ENCODE assay signal across 22 mouse cellular contexts in the genomic region with DNA sequence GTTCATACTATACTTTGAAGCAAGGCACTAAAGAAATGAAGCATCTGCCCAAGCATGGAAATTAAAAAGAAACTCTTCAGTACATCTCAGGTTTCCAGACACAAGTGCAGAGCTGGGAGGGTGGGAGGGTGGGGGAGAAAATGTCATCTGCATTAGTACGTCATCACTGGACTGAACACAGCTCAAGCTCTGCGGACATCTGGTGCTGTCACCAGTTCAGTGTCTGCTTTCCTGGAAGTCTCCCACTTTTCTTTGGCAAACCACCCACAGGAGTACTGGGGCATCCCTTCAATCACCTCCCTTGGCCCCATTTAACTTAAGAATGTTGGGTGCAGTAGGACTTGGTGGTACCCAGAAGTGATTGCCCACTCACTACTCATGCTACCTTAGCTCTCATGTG. TPM values are rescaled to one million over a fixed set of nuclear protein-coding genes. Genes with fewer than 3 reads are reported as not detected.
DNase-seq lines count a peak whose midpoint lies in the region; ATAC-seq and TF ChIP-seq lines count a peak whose summit lies in the region.
"Had no signal": no experiment of that assay in that cellular context is flagged by ENCODE, and none has a peak within 500 bp of the region (broad histone marks: within the 10 kb centered on the region; RNA-seq: fewer than 3 reads in every experiment).

No protein-coding gene starts in this region.

- 67% methylated on average over 2 of the region's 2 CpGs for WGBS in forebrain, embryonic 15.5 days
- 62% methylated on average over 2 of the region's 2 CpGs for WGBS in forebrain, embryonic 16.5 days

- no peaks in the 10 kb centered on the region for H3K9me3 ChIP-seq in forebrain, embryonic 15.5 days
- no peaks in the 10 kb centered on the region for H3K9me3 ChIP-seq in forebrain, embryonic 16.5 days (ENCODE audit: control insufficient read depth, low read length)
- H3K9me3 ChIP-seq: forebrain, embryonic 10.5 days; hindbrain, embryonic 12.5 days; limb, embryonic 12.5 days; liver, embryonic 12.5 days; midbrain, embryonic 12.5 days; neural tube, embryonic 15.5 days; stomach, embryonic 15.5 days had no signal

- H3K27me3 ChIP-seq in forebrain, embryonic 15.5 days, result no peaks in the 10 kb centered on the region
- no peaks in the 10 kb centered on the region for H3K27me3 ChIP-seq in forebrain, embryonic 16.5 days (replicated peaks; ENCODE audit: control insufficient read depth, insufficient read depth, low read length)
- H3K27me3 ChIP-seq: hindbrain, embryonic 12.5 days; limb, embryonic 12.5 days; liver, embryonic 12.5 days; midbrain, embryonic 12.5 days; neural tube, embryonic 15.5 days; stomach, embryonic 15.5 days had no signal

- peaks cover 8% of the 10 kb centered on the region; the same call in 1 of the 2 replicates for H3K4me1 ChIP-seq in forebrain, embryonic 15.5 days
- H3K4me1 ChIP-seq in forebrain, embryonic 16.5 days (replicated peaks; ENCODE audit: control insufficient read depth, insufficient read depth, low read length), result peaks cover 7% of the 10 kb centered on the region
- H3K4me1 ChIP-seq: forebrain, embryonic 10.5 days; hindbrain, embryonic 12.5 days; limb, embryonic 12.5 days; stomach, embryonic 15.5 days had no signal

- TF ChIP-seq CTCF in layer of hippocampus, adult 2 months (conservative IDR thresholded peaks at IDR 0.05), result no peak

- no peaks in the 10 kb centered on the region for H3K36me3 ChIP-seq in forebrain, embryonic 15.5 days
- H3K36me3 ChIP-seq in forebrain, embryonic 16.5 days (ENCODE audit: control insufficient read depth, insufficient read depth), result no peaks in the 10 kb centered on the region
- H3K36me3 ChIP-seq: forebrain, embryonic 10.5 days; hindbrain, embryonic 12.5 days; limb, embryonic 12.5 days; liver, embryonic 12.5 days; midbrain, embryonic 12.5 days; neural tube, embryonic 15.5 days; stomach, embryonic 15.5 days had no signal

- peak; percentile 33 for DNase-seq in cerebellum, adult 11-12 months
- no peak for DNase-seq in cerebellum, postnatal 25 days
- DNase-seq in layer of hippocampus, adult 2 months (ENCODE audit: low spot score in 2 of 2), result no peak
- no peak for DNase-seq in layer of hippocampus, adult 9-11 months
- DNase-seq in skeletal muscle tissue, adult 2 months (ENCODE audit: low read depth, low spot score), result peak; percentile 67
- DNase-seq: adrenal gland, postnatal 10 days; kidney, adult 11 months; right cerebral cortex, adult 18-20 months; right cerebral cortex, postnatal 4 days; thymus, adult 18-20 months; thymus, postnatal 36 days had no signal

- no peak overlapping the region for H3K27ac ChIP-seq in forebrain, embryonic 15.5 days (replicated peaks)
- no peak overlapping the region for H3K27ac ChIP-seq in forebrain, embryonic 16.5 days (ENCODE audit: low read length)
- peak overlapping the region; percentile 70 for H3K27ac ChIP-seq in layer of hippocampus, adult 2 months
- H3K27ac ChIP-seq: forebrain, embryonic 10.5 days; heart, adult 2 months; hindbrain, embryonic 12.5 days; kidney, postnatal 0 days; limb, embryonic 12.5 days; liver, embryonic 12.5 days; midbrain, embryonic 12.5 days; stomach, embryonic 15.5 days had no signal

- no peak overlapping the region for H3K9ac ChIP-seq in forebrain, embryonic 15.5 days (replicated peaks)
- H3K9ac ChIP-seq in forebrain, embryonic 16.5 days (replicated peaks; ENCODE audit: low read depth, low read length), result no peak overlapping the region
- H3K9ac ChIP-seq: hindbrain, embryonic 12.5 days; limb, embryonic 12.5 days; liver, embryonic 12.5 days; midbrain, embryonic 12.5 days; neural tube, embryonic 15.5 days; stomach, embryonic 15.5 days had no signal

- ATAC-seq in forebrain, embryonic 15.5 days (replicated peaks), result 0 out of 2 replicates have a peak, but pooled peaks have one; percentile 11
- ATAC-seq in forebrain, embryonic 16.5 days, result no peak
- ATAC-seq: liver, embryonic 12.5 days had no signal

- H3K4me2 ChIP-seq in forebrain, embryonic 15.5 days (replicated peaks), result no peak overlapping the region
- no peak overlapping the region for H3K4me2 ChIP-seq in forebrain, embryonic 16.5 days (ENCODE audit: low read length)
- H3K4me2 ChIP-seq: hindbrain, embryonic 12.5 days; limb, embryonic 12.5 days; liver, embryonic 12.5 days; midbrain, embryonic 12.5 days; neural tube, embryonic 15.5 days; stomach, embryonic 15.5 days had no signal

- H3K4me3 ChIP-seq in forebrain, embryonic 15.5 days, result no peak overlapping the region
- H3K4me3 ChIP-seq in forebrain, embryonic 16.5 days (replicated peaks; ENCODE audit: low read length), result no peak overlapping the region
- no peak overlapping the region; the same call in 1 of the 2 replicates for H3K4me3 ChIP-seq in layer of hippocampus, adult 2 months
- H3K4me3 ChIP-seq: forebrain, embryonic 10.5 days; heart, adult 2 months; hindbrain, embryonic 12.5 days; limb, embryonic 12.5 days; liver, embryonic 12.5 days; midbrain, embryonic 12.5 days; neural tube, embryonic 15.5 days; stomach, embryonic 15.5 days had no signal

RNA-seq across cellular contexts. Expression of gene Atp8a1, which starts 22.6 kb away (rescaled TPM):
- polyA plus RNA-seq in forebrain, embryonic 15.5 days (2015; fragmentation: Nextera tagmentation; extraction: Ambion mirVana), result 30.1 and 35.8 TPM in 2 replicates
- 41.5 and 43.7 TPM in 2 replicates for polyA plus RNA-seq in forebrain, embryonic 16.5 days (2015; fragmentation: Nextera tagmentation; extraction: Ambion mirVana)
- 100 to 1,000 TPM; 175 to 184 TPM for total RNA-seq in layer of hippocampus, adult 2 months (2021)

Comparison
In these comparisons a context has a peak if more than half of its experiments do, and no peak if none do; other contexts are left out.
1. DNase-seq: peak in cerebellum, adult 11-12 months (single experiment) and skeletal muscle tissue, adult 2 months (single experiment); none in cerebellum, postnatal 25 days (0 of 2), layer of hippocampus, adult 2 months (0 of 2) and layer of hippocampus, adult 9-11 months (single experiment).